Mouse (Mus musculus): ENCODE results near the gene Gtsf1. TPM values are rescaled to one million over a fixed set of nuclear protein-coding genes. Genes with fewer than 3 reads are reported as not detected.

Gtsf1 gene
- polyA plus RNA-seq, 1 experiment from 2014 or later, result not detected

- no peak overlapping the region for H3K4me3 ChIP-seq (ENCODE audit: low read depth, low read length)
- no peaks in the 10 kb centered on the region for H3K9me3 ChIP-seq (replicated peaks; ENCODE audit: control insufficient read depth, low read length, poor library complexity, severe bottlenecking)
- H3K4me1 ChIP-seq (ENCODE audit: control insufficient read depth, insufficient read depth, low read length), result no peaks in the 10 kb centered on the region
- 94% methylated on average over 11 of the region's 11 CpGs for WGBS
- H3K9ac ChIP-seq (ENCODE audit: low read depth, low read length), result no peak overlapping the region
- ATAC-seq, result no peak
- no peak overlapping the region for H3K4me2 ChIP-seq (ENCODE audit: low read length)
- no peaks in the 10 kb centered on the region for H3K36me3 ChIP-seq (ENCODE audit: control insufficient read depth, insufficient read depth, low read length)
- no peaks in the 10 kb centered on the region for H3K27me3 ChIP-seq (ENCODE audit: control insufficient read depth, insufficient read depth, low read depth, low read length)
- H3K27ac ChIP-seq (ENCODE audit: low read length), result no peak overlapping the region
These were observed 76.6 kb downstream of the Gtsf1 start for GRCm38 (mm10) chr15:103353511-103354256.

- Histone ChIP-seq H3K9ac (ENCODE audit: low read depth, low read length) (no peak overlapping the region), H3K27me3 (ENCODE audit: control insufficient read depth, insufficient read depth, low read depth, low read length) (no peaks in the 10 kb centered on the region), H3K27ac (ENCODE audit: low read length) (no peak overlapping the region), H3K4me2 (ENCODE audit: low read length) (no peak overlapping the region), H3K36me3 (ENCODE audit: control insufficient read depth, insufficient read depth, low read length) (no peaks in the 10 kb centered on the region), H3K9me3 (replicated peaks; ENCODE audit: control insufficient read depth, low read length, poor library complexity, severe bottlenecking) (no peaks in the 10 kb centered on the region), H3K4me1 (ENCODE audit: control insufficient read depth, insufficient read depth, low read length) (no peaks in the 10 kb centered on the region), H3K4me3 (ENCODE audit: low read depth, low read length) (no peak overlapping the region)
- ATAC-seq, result no peak
- 39% methylated on average over 4 of the region's 4 CpGs for WGBS
These were observed 77.4 kb downstream of the Gtsf1 start for GRCm38 (mm10) chr15:103352856-103353255.

Other genes with a start within 250 kb of the Gtsf1 start
- 139 and 151 TPM in 2 replicates for gene Cbx5, start 190.7 kb downstream of the Gtsf1 start, polyA plus RNA-seq (2015; fragmentation: Nextera tagmentation; extraction: Ambion mirVana)
- 630 and 680 TPM in 2 replicates for gene Hnrnpa1, start 190.0 kb downstream of the Gtsf1 start, polyA plus RNA-seq (2015; fragmentation: Nextera tagmentation; extraction: Ambion mirVana)
- 0.52 and 0.68 TPM in 2 replicates for gene Nfe2, start 172.1 kb downstream of the Gtsf1 start, polyA plus RNA-seq (2015; fragmentation: Nextera tagmentation; extraction: Ambion mirVana)
- 200 and 205 TPM in 2 replicates for gene Copz1, start 157.8 kb downstream of the Gtsf1 start, polyA plus RNA-seq (2015; fragmentation: Nextera tagmentation; extraction: Ambion mirVana)
- 0.40 and 0.64 TPM in 2 replicates for gene Gpr84, start 119.9 kb downstream of the Gtsf1 start, polyA plus RNA-seq (2015; fragmentation: Nextera tagmentation; extraction: Ambion mirVana)
- 20.1 and 22.7 TPM in 2 replicates for gene Zfp385a, start 90.4 kb downstream of the Gtsf1 start, polyA plus RNA-seq (2015; fragmentation: Nextera tagmentation; extraction: Ambion mirVana)
- gene Itga5, start 63.7 kb downstream of the Gtsf1 start, polyA plus RNA-seq (2015; fragmentation: Nextera tagmentation; extraction: Ambion mirVana), result 5.8 and 7.4 TPM in 2 replicates
- gene Gtsf2, start 18.0 kb upstream of the Gtsf1 start, polyA plus RNA-seq (2015; fragmentation: Nextera tagmentation; extraction: Ambion mirVana), result not detected in 2 replicates
- gene Nckap1l, start 23.3 kb upstream of the Gtsf1 start, polyA plus RNA-seq (2015; fragmentation: Nextera tagmentation; extraction: Ambion mirVana), result 1.5 and 1.6 TPM in 2 replicates
- gene Pde1b, start 72.6 kb upstream of the Gtsf1 start, polyA plus RNA-seq (2015; fragmentation: Nextera tagmentation; extraction: Ambion mirVana), result 77.7 and 91.9 TPM in 2 replicates
- gene Ppp1r1a, start 107.5 kb upstream of the Gtsf1 start, polyA plus RNA-seq (2015; fragmentation: Nextera tagmentation; extraction: Ambion mirVana), result 147 and 160 TPM in 2 replicates
- gene Glycam1, start 134.6 kb upstream of the Gtsf1 start, polyA plus RNA-seq (2015; fragmentation: Nextera tagmentation; extraction: Ambion mirVana), result not detected in 2 replicates